Mouse (Mus musculus) heart, embryonic 14.5 days (tissue): ENCODE results near the gene Dnajc4. TPM values are rescaled to one million over a fixed set of nuclear protein-coding genes. Genes with fewer than 3 reads are reported as not detected.
A peak's percentile ranks its signal among the peaks of the same experiment; 100 is the strongest.

Experiments
- ATAC-seq: fragments of 200-750 bp; cut with Nextera tagmentation; 2 replicates; pipeline ENCODE4 v1.8.0; 2017; ENCODE audit warnings: low read depth, moderate TSS enrichment; ENCODE audit not compliant: insufficient number of reproducible peaks, insufficient read depth, low FRiP score
- H3K27ac ChIP-seq, 2 experiments: fragments of 200-500 bp in 1 of 2; fragments of 300-500 bp in 1 of 2; sonication (generic) in 1 of 2; replicated peaks in 1 of 2; 2 replicates each; pipeline ENCODE4 v1.5.1; 2012 to 2014; ENCODE audit warnings: low read depth in 2 of 2, low read length in 2 of 2, control low read depth in 1 of 2, mild to moderate bottlenecking in 1 of 2, mixed read lengths in 1 of 2; ENCODE audit not compliant: control insufficient read depth in 1 of 2, insufficient read depth in 1 of 2
- H3K27me3 ChIP-seq: fragments of 300-500 bp; sonication (generic); 2 replicates; pipeline ENCODE4 v1.6.1; 2014; ENCODE audit warnings: mild to moderate bottlenecking, low read length, control low read depth; ENCODE audit not compliant: control insufficient read depth, insufficient read depth
- H3K36me3 ChIP-seq: fragments of 300-500 bp; sonication (generic); 2 replicates; pipeline ENCODE4 v1.6.1; 2014; ENCODE audit warnings: mild to moderate bottlenecking, control low read depth, low read length, mixed read lengths; ENCODE audit not compliant: control insufficient read depth, insufficient read depth
- H3K4me1 ChIP-seq, 2 experiments: fragments of 200-500 bp in 1 of 2; fragments of 300-500 bp in 1 of 2; sonication (generic) in 1 of 2; 2 replicates each; pipeline ENCODE4 v1.6.1; 2012 to 2014; ENCODE audit warnings: low read length in 2 of 2, control low read depth in 1 of 2, mixed read lengths in 1 of 2; ENCODE audit not compliant: control insufficient read depth in 2 of 2, insufficient read depth in 2 of 2
- H3K4me2 ChIP-seq: fragments of 300-500 bp; sonication (generic); 2 replicates; pipeline ENCODE4 v1.6.1; 2014; ENCODE audit warnings: mild to moderate bottlenecking, low read length
- H3K4me3 ChIP-seq, 2 experiments: fragments of 200-500 bp in 1 of 2; fragments of 300-500 bp in 1 of 2; sonication (generic) in 1 of 2; 2 replicates each; pipeline ENCODE4 v1.5.1; 2012 to 2014; ENCODE audit warnings: low read length in 2 of 2, mild to moderate bottlenecking in 2 of 2, control low read depth in 1 of 2, low read depth in 1 of 2, moderate library complexity in 1 of 2; ENCODE audit not compliant: control insufficient read depth in 1 of 2, insufficient read depth in 1 of 2
- H3K9ac ChIP-seq: fragments of 300-500 bp; sonication (generic); 2 replicates; pipeline ENCODE4 v1.6.1; 2014; ENCODE audit warnings: mild to moderate bottlenecking, low read length
- H3K9me3 ChIP-seq: fragments of 300-500 bp; sonication (generic); 2 replicates; pipeline ENCODE4 v1.6.1; 2016; ENCODE audit warnings: low read length, control low read depth; ENCODE audit not compliant: control insufficient read depth
- WGBS: fragments of 180-500 bp; shearing (Covaris S2); extraction: QIAGEN DNeasy Blood & Tissue Kit; methylation state at CpG from one replicate; pipeline ENCODE4 v1.1.7; 2014; 5-methylcytosine and 5-hydroxymethylcytosine counted together
- polyA plus RNA-seq: library from polyadenylated mRNA; unstranded; fragments of >200 nt; fragmentation: Nextera tagmentation; extraction: Ambion mirVana; gene quantifications from 2 replicates; pipeline ENCODE4 v1.2.1, GENCODE M21; 2014

Dnajc4 gene
- polyA plus RNA-seq, 1 experiment from 2014 or later = 40.0 TPM

GRCm38 (mm10) chr19:6947742-6948141, 44.6 kb downstream of the Dnajc4 start:
- whole genome bisulfite sequencing = 56% methylated on average over 4 of the region's 4 CpGs
- no peak for ATAC-seq
- Histone ChIP-seq H3K4me1 (peaks cover 11 to 25% of the 10 kb centered on the region in 2 experiments), H3K4me3 (no peak overlapping the region), H3K4me2 (no peak overlapping the region), H3K27me3 (no peaks in the 10 kb centered on the region), H3K9ac (no peak overlapping the region), H3K27ac (no peak overlapping the region), H3K9me3 (no peaks in the 10 kb centered on the region), H3K36me3 (peaks cover 14% of the 10 kb centered on the region; the same call in 1 of the 2 replicates)

- whole genome bisulfite sequencing = 93% methylated on average over 6 of the region's 6 CpGs
- no peak overlapping the region for H3K4me3 ChIP-seq
- no peak overlapping the region for H3K4me2 ChIP-seq
These were observed 48.7 kb downstream of the Dnajc4 start for GRCm38 (mm10) chr19:6943709-6944108.

GRCm38 (mm10) chr19:6942764-6943163, 49.6 kb downstream of the Dnajc4 start:
- H3K27ac ChIP-seq = peak overlapping the region; percentile 80 to 91
- peaks cover 10 to 18% of the 10 kb centered on the region in 2 experiments for H3K4me1 ChIP-seq
- peak overlapping the region; percentile 69 to 82 for H3K4me3 ChIP-seq
- H3K9ac ChIP-seq = peak overlapping the region; percentile 89
- H3K27me3 ChIP-seq = no peaks in the 10 kb centered on the region
- H3K36me3 ChIP-seq = peaks cover 19% of the 10 kb centered on the region; the same call in 1 of the 2 replicates
- H3K4me2 ChIP-seq = peak overlapping the region; percentile 98
- WGBS = 26% methylated on average over 5 of the region's 5 CpGs
- ATAC-seq = no peak
- H3K9me3 ChIP-seq = no peaks in the 10 kb centered on the region

More at GRCm38 (mm10) chr19:6943709-6944108, 48.7 kb downstream of the Dnajc4 start:
- H3K27me3 ChIP-seq = no peaks in the 10 kb centered on the region
- ATAC-seq = no peak
- H3K27ac ChIP-seq = no peak overlapping the region
- no peak overlapping the region for H3K9ac ChIP-seq
- peaks cover 10 to 18% of the 10 kb centered on the region in 2 experiments for H3K4me1 ChIP-seq
- H3K9me3 ChIP-seq = no peaks in the 10 kb centered on the region
- H3K36me3 ChIP-seq = peaks cover 14% of the 10 kb centered on the region; the same call in 1 of the 2 replicates

- peak; percentile 86 for ATAC-seq
- H3K27me3 ChIP-seq = no peaks in the 10 kb centered on the region
- H3K9ac ChIP-seq = peak within 1 kb of the TSS; percentile 89
- H3K36me3 ChIP-seq = peaks cover 20% of the 10 kb centered on the region; the same call in 1 of the 2 replicates
- H3K9me3 ChIP-seq = no peaks in the 10 kb centered on the region
- under 1% methylated on average over 27 of the region's 27 CpGs for WGBS
- peak within 1 kb of the TSS; percentile 91 to 92 for H3K27ac ChIP-seq
- H3K4me1 ChIP-seq = peaks cover 10 to 18% of the 10 kb centered on the region in 2 experiments
- H3K4me2 ChIP-seq = peak within 1 kb of the TSS; percentile 98
- H3K4me3 ChIP-seq = peak within 1 kb of the TSS; percentile 69 to 82
These were observed 50.1 kb downstream of the Dnajc4 start, which contains the start of gene Gpr137 for GRCm38 (mm10) chr19:6942249-6942691. Gene Gpr137 (minus strand): TSS chr19:6942480.

GRCm38 (mm10) chr19:6941372-6942248, 50.8 kb downstream of the Dnajc4 start, which contains the start of gene Bad:
Gene Bad (plus strand): TSS chr19:6941861.
- H3K4me3 ChIP-seq = peak within 1 kb of the TSS; percentile 69 to 82
- peaks cover 10 to 18% of the 10 kb centered on the region in 2 experiments for H3K4me1 ChIP-seq
- H3K9me3 ChIP-seq = no peaks in the 10 kb centered on the region
- peak within 1 kb of the TSS; percentile 98 for H3K4me2 ChIP-seq
- under 1% methylated on average over 83 of the region's 83 CpGs for WGBS
- peaks cover 20% of the 10 kb centered on the region; the same call in 1 of the 2 replicates for H3K36me3 ChIP-seq
- no peaks in the 10 kb centered on the region for H3K27me3 ChIP-seq
- peak within 1 kb of the TSS; percentile 91 to 92 for H3K27ac ChIP-seq
- H3K9ac ChIP-seq = peak within 1 kb of the TSS; percentile 89
- peak; percentile 76 for ATAC-seq

- peaks cover 16% of the 10 kb centered on the region; the same call in 1 of the 2 replicates for H3K36me3 ChIP-seq
- ATAC-seq = no peak
- H3K27ac ChIP-seq = peak overlapping the region; percentile 43 to 68
- H3K9ac ChIP-seq = peak overlapping the region; percentile 89
- peaks cover 8% of the 10 kb centered on the region for H3K27me3 ChIP-seq
- WGBS = 18% methylated on average over 29 of the region's 29 CpGs
- peaks cover 10 to 18% of the 10 kb centered on the region in 2 experiments for H3K4me1 ChIP-seq
- peak overlapping the region; percentile 69 to 82 for H3K4me3 ChIP-seq
- no peaks in the 10 kb centered on the region for H3K9me3 ChIP-seq
- H3K4me2 ChIP-seq = peak overlapping the region; percentile 98
These were observed 51.7 kb downstream of the Dnajc4 start for GRCm38 (mm10) chr19:6940396-6941351.
